ENCODE assay signal across 8 mouse cellular contexts in the genomic region with DNA sequence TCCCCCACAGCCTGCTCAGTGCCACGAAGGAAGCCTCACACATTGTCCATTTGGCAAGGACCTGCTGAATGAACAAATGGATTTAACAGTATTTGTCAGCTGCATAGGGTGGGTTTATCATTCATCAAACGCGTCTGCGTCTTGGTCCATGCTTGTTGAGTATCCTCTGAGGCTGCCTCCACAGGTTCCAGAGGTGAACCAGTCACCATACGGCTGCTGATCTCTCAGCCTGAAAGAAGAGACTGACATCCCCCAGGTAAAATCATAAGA. TPM values are rescaled to one million over a fixed set of nuclear protein-coding genes. Genes with fewer than 3 reads are reported as not detected.
DNase-seq lines count a peak whose midpoint lies in the region; ATAC-seq and TF ChIP-seq lines count a peak whose summit lies in the region.

No protein-coding gene starts in this region.

- H3K4me3 ChIP-seq in heart, embryonic 16.5 days (ENCODE audit: low read length), result peak overlapping the region; percentile 51
- H3K4me3 ChIP-seq in embryonic facial prominence, embryonic 12.5 days, result peak overlapping the region; percentile 31
- H3K4me3 ChIP-seq in hindbrain, postnatal 0 days (ENCODE audit: low read length), result peak overlapping the region; percentile 45
- peak overlapping the region; percentile 33 for H3K4me3 ChIP-seq in midbrain, embryonic 16.5 days (ENCODE audit: low read depth, low read length)

- peak overlapping the region; percentile 83 for H3K4me2 ChIP-seq in heart, embryonic 16.5 days (ENCODE audit: low read depth, low read length)
- H3K4me2 ChIP-seq in embryonic facial prominence, embryonic 12.5 days (replicated peaks), result peak overlapping the region; percentile 70
- peak overlapping the region; percentile 85 for H3K4me2 ChIP-seq in hindbrain, postnatal 0 days (ENCODE audit: low read depth, low read length)
- peak overlapping the region; percentile 68 for H3K4me2 ChIP-seq in midbrain, embryonic 16.5 days (ENCODE audit: low read length)

- H3K4me1 ChIP-seq in heart, embryonic 16.5 days (ENCODE audit: control insufficient read depth, insufficient read depth, low read length), result peaks cover 26% of the 10 kb centered on the region
- peaks cover 47% of the 10 kb centered on the region for H3K4me1 ChIP-seq in embryonic facial prominence, embryonic 12.5 days
- H3K4me1 ChIP-seq in hindbrain, postnatal 0 days (ENCODE audit: insufficient read depth, low read length), result peaks cover 18% of the 10 kb centered on the region
- peaks cover 28% of the 10 kb centered on the region for H3K4me1 ChIP-seq in midbrain, embryonic 16.5 days (ENCODE audit: control insufficient read depth, insufficient read depth, low read length)

- H3K9ac ChIP-seq in heart, embryonic 16.5 days (ENCODE audit: low read length), result peak overlapping the region; percentile 18
- no peak overlapping the region for H3K9ac ChIP-seq in embryonic facial prominence, embryonic 12.5 days
- H3K9ac ChIP-seq in hindbrain, postnatal 0 days (replicated peaks; ENCODE audit: low read length), result peak overlapping the region; percentile 49
- H3K9ac ChIP-seq in midbrain, embryonic 16.5 days (ENCODE audit: low read depth, low read length), result peak overlapping the region; percentile 47

- no peaks in the 10 kb centered on the region for H3K9me3 ChIP-seq in heart, embryonic 16.5 days (replicated peaks; ENCODE audit: control insufficient read depth, low read length)
- H3K9me3 ChIP-seq in embryonic facial prominence, embryonic 12.5 days, result no peaks in the 10 kb centered on the region
- no peaks in the 10 kb centered on the region for H3K9me3 ChIP-seq in hindbrain, postnatal 0 days (ENCODE audit: low read length)
- H3K9me3 ChIP-seq in midbrain, embryonic 16.5 days (replicated peaks; ENCODE audit: control insufficient read depth, low read length, poor library complexity, severe bottlenecking), result no peaks in the 10 kb centered on the region

- no peak for TF ChIP-seq CTCF in hindbrain, postnatal 0 days (IDR thresholded peaks at IDR 0.05; ENCODE audit: low read depth)

- WGBS in heart, embryonic 16.5 days, result 15% methylated on average over 5 of the region's 5 CpGs
- WGBS in embryonic facial prominence, embryonic 12.5 days, result 21% methylated on average over 5 of the region's 5 CpGs
- WGBS in hindbrain, postnatal 0 days, result 14% methylated on average over 5 of the region's 5 CpGs
- WGBS in midbrain, embryonic 16.5 days, result 14% methylated on average over 5 of the region's 5 CpGs

- intact Hi-C loops in heart, postnatal 14 days (cut with DNase I), result no loop called here

- H3K27ac ChIP-seq in heart, embryonic 16.5 days (ENCODE audit: low read length), result no peak overlapping the region
- H3K27ac ChIP-seq in embryonic facial prominence, embryonic 12.5 days, result no peak overlapping the region
- peak overlapping the region; percentile 65; the same call in 1 of the 2 replicates for H3K27ac ChIP-seq in hindbrain, postnatal 0 days
- H3K27ac ChIP-seq in midbrain, embryonic 16.5 days (ENCODE audit: low read length), result peak overlapping the region; percentile 39

- DNase-seq in heart, postnatal 14 days, result no peak
- peak; percentile 52 for DNase-seq in hindbrain, postnatal 0 days (ENCODE audit: low spot score)
- no peak for DNase-seq in thymus, postnatal 25 days
- DNase-seq in cerebellum, adult 11 months, result no peak

- no peaks in the 10 kb centered on the region for H3K36me3 ChIP-seq in heart, embryonic 16.5 days (ENCODE audit: control insufficient read depth, insufficient read depth)
- no peaks in the 10 kb centered on the region for H3K36me3 ChIP-seq in embryonic facial prominence, embryonic 12.5 days
- H3K36me3 ChIP-seq in hindbrain, postnatal 0 days (ENCODE audit: insufficient read depth, low read length), result no peaks in the 10 kb centered on the region
- no peaks in the 10 kb centered on the region for H3K36me3 ChIP-seq in midbrain, embryonic 16.5 days (ENCODE audit: control insufficient read depth, insufficient read depth, low read length)

- no peak for ATAC-seq in heart, embryonic 16.5 days (replicated peaks; ENCODE audit: extremely low read depth, insufficient read depth, low FRiP score)
- ATAC-seq in embryonic facial prominence, embryonic 12.5 days (ENCODE audit: insufficient number of reproducible peaks, insufficient read depth, low FRiP score, low TSS enrichment), result no peak
- ATAC-seq in hindbrain, postnatal 0 days, result peak; percentile 24; the same call in 1 of the 2 replicates
- ATAC-seq in midbrain, embryonic 16.5 days, result no peak
- no peak for ATAC-seq in monocyte, adult 5-6 weeks (replicated peaks; ENCODE audit: insufficient number of reproducible peaks, low FRiP score, low TSS enrichment, poor library complexity, severe bottlenecking)

- H3K27me3 ChIP-seq in heart, embryonic 16.5 days (ENCODE audit: control insufficient read depth, insufficient read depth, low read length), result peaks cover 30% of the 10 kb centered on the region
- peaks cover 63% of the 10 kb centered on the region for H3K27me3 ChIP-seq in embryonic facial prominence, embryonic 12.5 days
- no peaks in the 10 kb centered on the region for H3K27me3 ChIP-seq in hindbrain, postnatal 0 days (ENCODE audit: insufficient read depth, low read length)
- H3K27me3 ChIP-seq in midbrain, embryonic 16.5 days (ENCODE audit: control insufficient read depth, insufficient read depth, low read depth, low read length), result peaks cover 10% of the 10 kb centered on the region

RNA-seq across cellular contexts. Expression of gene Ptgs1, which starts 27.7 kb away (rescaled TPM):
- 21.9 and 26.2 TPM in 2 replicates for polyA plus RNA-seq in heart, embryonic 16.5 days (2015; fragmentation: Nextera tagmentation; extraction: Ambion mirVana)
- 10 to 100 TPM; 19.0 to 21.4 TPM for total RNA-seq in heart, postnatal 14 days (2021)
- polyA plus RNA-seq in embryonic facial prominence, embryonic 12.5 days (2016; fragmentation: Nextera tagmentation; extraction: Ambion mirVana), result 6.7 and 8.9 TPM in 2 replicates
- 6.8 and 8.0 TPM in 2 replicates for total RNA-seq in hindbrain, postnatal 0 days (2014; rRNA removed)
- polyA plus RNA-seq in hindbrain, postnatal 0 days (2015; fragmentation: Nextera tagmentation; extraction: Ambion mirVana), result 7.5 and 7.9 TPM in 2 replicates
- polyA plus RNA-seq in midbrain, embryonic 16.5 days (2015; fragmentation: Nextera tagmentation; extraction: Ambion mirVana), result 4.0 and 5.5 TPM in 2 replicates
- 1.8 to 7.6 TPM (median 4.1 TPM) in 3 replicates for total RNA-seq in monocyte, adult 5-6 weeks (2017)

Comparison
In these comparisons a context has a peak if more than half of its experiments do, and no peak if none do; other contexts are left out.
1. H3K27ac ChIP-seq: peak in hindbrain, postnatal 0 days (single experiment) and midbrain, embryonic 16.5 days (single experiment); none in heart, embryonic 16.5 days (single experiment) and embryonic facial prominence, embryonic 12.5 days (single experiment).
2. Peak in every context shown above with its lines, with median percentiles within 50 percentile points of each other: H3K4me2 ChIP-seq and H3K4me3 ChIP-seq.